Mouse (Mus musculus) forebrain, embryonic 11.5 days (tissue): ENCODE results near the gene Aip. TPM values are rescaled to one million over a fixed set of nuclear protein-coding genes. Genes with fewer than 3 reads are reported as not detected.

Experiments
- ATAC-seq: fragments of 200-750 bp; cut with Nextera tagmentation; replicated peaks from 2 replicates; pipeline ENCODE4 v1.8.0; 2017; ENCODE audit warnings: moderate TSS enrichment; ENCODE audit not compliant: low FRiP score
- DNase-seq: peaks from one replicate; pipeline ENCODE4 v3.0.0-alpha.2; 2017; ENCODE audit warnings: low spot score
- H3K27ac ChIP-seq: fragments of 300-500 bp; sonication (generic); 2 replicates; pipeline ENCODE4 v1.5.1; 2014; ENCODE audit warnings: low read depth, low read length
- H3K27me3 ChIP-seq: fragments of 300-500 bp; sonication (generic); 2 replicates; pipeline ENCODE4 v1.6.1; 2014; ENCODE audit warnings: mild to moderate bottlenecking, low read length, mixed read lengths; ENCODE audit not compliant: control insufficient read depth, insufficient read depth
- H3K36me3 ChIP-seq: fragments of 300-500 bp; sonication (generic); 2 replicates; pipeline ENCODE4 v1.6.1; 2014; ENCODE audit warnings: mild to moderate bottlenecking, low read length, moderate library complexity, mixed read lengths; ENCODE audit not compliant: control insufficient read depth, insufficient read depth
- H3K4me1 ChIP-seq: fragments of 300-500 bp; sonication (generic); replicated peaks from 2 replicates; pipeline ENCODE4 v1.6.1; 2014; ENCODE audit warnings: low read length, mixed read lengths; ENCODE audit not compliant: control insufficient read depth, insufficient read depth
- H3K4me2 ChIP-seq: fragments of 300-500 bp; sonication (generic); 2 replicates; pipeline ENCODE4 v1.6.1; 2014; ENCODE audit warnings: low read depth, mild to moderate bottlenecking, low read length, moderate library complexity, mixed read lengths; ENCODE audit not compliant: severe bottlenecking
- H3K4me3 ChIP-seq: fragments of 300-500 bp; sonication (generic); 2 replicates; pipeline ENCODE4 v1.5.1; 2014; ENCODE audit warnings: low read depth, low read length
- H3K9ac ChIP-seq: fragments of 300-500 bp; sonication (generic); 2 replicates; pipeline ENCODE4 v1.6.1; 2014; ENCODE audit warnings: low read length
- H3K9me3 ChIP-seq: fragments of 300-500 bp; sonication (generic); 2 replicates; pipeline ENCODE4 v1.6.1; 2016; ENCODE audit warnings: low read length, mixed read lengths; ENCODE audit not compliant: control insufficient read depth
- WGBS: fragments of 180-500 bp; shearing (Covaris S2); extraction: QIAGEN DNeasy Blood & Tissue Kit; methylation state at CpG from one replicate; pipeline ENCODE4 v1.1.7; 2014; 5-methylcytosine and 5-hydroxymethylcytosine counted together
- polyA plus RNA-seq: library from polyadenylated mRNA; unstranded; fragments of >200 nt; fragmentation: Nextera tagmentation; extraction: Ambion mirVana; gene quantifications from 2 replicates; pipeline ENCODE4 v1.2.1, GENCODE M21; 2014

The Aip gene
- polyA plus RNA-seq, 1 experiment from 2014 or later: 52.3 TPM

DNA sequence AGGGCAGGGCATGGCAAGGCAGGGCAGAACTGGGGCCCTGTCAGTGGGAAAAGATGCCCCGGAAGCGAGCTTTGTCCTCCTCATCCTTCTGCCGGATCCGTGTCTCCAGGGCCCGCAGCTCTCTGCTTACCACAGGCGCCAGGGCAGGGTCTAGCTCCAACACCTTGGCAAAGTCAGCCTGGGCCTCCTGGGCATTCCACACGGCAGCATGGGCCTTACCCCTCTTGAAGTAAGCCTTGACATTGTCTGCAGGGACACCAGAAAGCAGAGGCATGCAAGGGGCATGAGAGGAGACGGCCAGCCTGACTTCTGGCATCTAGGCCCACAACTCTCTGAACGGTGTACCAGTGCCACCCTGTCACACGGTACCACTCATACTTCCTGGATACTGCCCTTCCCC, 11.1 kb downstream of the Aip start:
- Histone ChIP-seq H3K36me3 (no peaks in the 10 kb centered on the region; the same call in 1 of the 2 replicates), H3K4me1 (no peaks in the 10 kb centered on the region), H3K9me3 (no peaks in the 10 kb centered on the region), H3K4me3 (no peak overlapping the region), H3K27ac (no peak overlapping the region), H3K9ac (no peak overlapping the region), H3K27me3 (no peaks in the 10 kb centered on the region), H3K4me2 (no peak overlapping the region)
- ATAC-seq (no peak), DNase-seq (no peak)
- WGBS: 93% methylated on average over 10 of the region's 10 CpGs

GRCm38 (mm10) chr19:4113806-4114230, 11.8 kb downstream of the Aip start:
- H3K27me3 ChIP-seq: no peaks in the 10 kb centered on the region
- no peak overlapping the region for H3K4me3 ChIP-seq
- H3K9ac ChIP-seq: no peak overlapping the region
- WGBS: 86% methylated on average over 5 of the region's 5 CpGs
- no peaks in the 10 kb centered on the region for H3K4me1 ChIP-seq
- H3K27ac ChIP-seq: no peak overlapping the region
- DNase-seq (no peak), ATAC-seq (no peak)
- H3K4me2 ChIP-seq: no peak overlapping the region
- H3K9me3 ChIP-seq: no peaks in the 10 kb centered on the region
- no peaks in the 10 kb centered on the region; the same call in 1 of the 2 replicates for H3K36me3 ChIP-seq

GRCm38 (mm10) chr19:4113186-4113805, 12.4 kb downstream of the Aip start:
- Histone ChIP-seq H3K9ac (no peak overlapping the region), H3K27ac (no peak overlapping the region), H3K9me3 (no peaks in the 10 kb centered on the region), H3K27me3 (no peaks in the 10 kb centered on the region), H3K36me3 (no peaks in the 10 kb centered on the region; the same call in 1 of the 2 replicates), H3K4me2 (no peak overlapping the region), H3K4me3 (no peak overlapping the region), H3K4me1 (no peaks in the 10 kb centered on the region)
- no peak for DNase-seq
- WGBS: 87% methylated on average over 13 of the region's 13 CpGs
- ATAC-seq: no peak

DNA sequence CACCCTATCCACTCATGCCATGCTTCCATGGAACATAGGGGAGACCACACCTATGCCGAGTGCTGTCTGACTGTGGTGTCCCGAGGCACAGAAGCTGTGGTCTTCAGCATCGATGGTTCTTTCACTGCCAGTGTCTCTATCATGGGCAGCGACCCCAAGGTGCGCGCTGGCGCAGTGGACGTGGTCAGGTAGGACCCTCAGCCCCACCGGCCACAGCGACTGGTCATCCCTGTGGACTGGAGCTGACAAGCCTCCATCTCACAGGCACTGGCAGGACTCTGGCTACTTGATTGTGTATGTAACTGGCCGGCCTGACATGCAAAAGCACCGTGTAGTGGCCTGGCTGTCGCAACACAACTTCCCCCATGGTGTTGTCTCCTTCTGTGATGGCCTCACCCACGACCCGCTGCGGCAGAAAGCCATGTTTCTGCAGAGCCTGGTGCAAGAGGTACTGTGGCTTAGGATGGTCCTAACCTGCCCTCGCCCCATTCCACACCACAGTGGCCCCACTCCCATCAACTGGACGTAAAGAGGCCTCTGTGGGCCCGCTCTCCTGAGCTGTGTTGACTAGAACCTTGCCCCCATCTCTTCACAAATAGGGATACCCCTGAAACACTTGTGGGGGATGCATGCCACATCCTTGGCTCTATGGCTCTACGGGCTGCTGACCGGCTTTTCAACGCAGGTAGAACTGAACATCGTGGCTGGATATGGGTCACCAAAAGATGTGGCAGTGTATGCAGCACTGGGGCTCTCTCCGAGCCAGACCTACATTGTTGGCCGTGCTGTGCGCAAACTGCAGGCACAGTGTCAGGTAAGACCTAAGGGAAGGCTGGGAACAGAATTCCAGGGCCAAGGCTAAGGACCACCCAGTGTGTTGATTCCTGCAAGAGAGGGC, 13.3 kb downstream of the Aip start:
- Histone ChIP-seq H3K27ac (no peak overlapping the region), H3K4me3 (no peak overlapping the region), H3K4me2 (no peak overlapping the region), H3K9me3 (no peaks in the 10 kb centered on the region), H3K36me3 (no peaks in the 10 kb centered on the region; the same call in 1 of the 2 replicates), H3K9ac (no peak overlapping the region), H3K27me3 (no peaks in the 10 kb centered on the region), H3K4me1 (no peaks in the 10 kb centered on the region)
- no peak for DNase-seq
- no peak for ATAC-seq
- 91% methylated on average over 26 of the region's 26 CpGs for WGBS

- Histone ChIP-seq H3K9ac (no peak overlapping the region), H3K4me1 (no peaks in the 10 kb centered on the region), H3K27me3 (no peaks in the 10 kb centered on the region), H3K9me3 (no peaks in the 10 kb centered on the region), H3K4me2 (no peak overlapping the region), H3K4me3 (no peak overlapping the region), H3K36me3 (no peaks in the 10 kb centered on the region), H3K27ac (no peak overlapping the region)
- WGBS: 91% methylated on average over 9 of the region's 9 CpGs
- no peak for DNase-seq
- no peak for ATAC-seq
These were observed 17.1 kb downstream of the Aip start for GRCm38 (mm10) chr19:4108535-4108934.

DNA sequence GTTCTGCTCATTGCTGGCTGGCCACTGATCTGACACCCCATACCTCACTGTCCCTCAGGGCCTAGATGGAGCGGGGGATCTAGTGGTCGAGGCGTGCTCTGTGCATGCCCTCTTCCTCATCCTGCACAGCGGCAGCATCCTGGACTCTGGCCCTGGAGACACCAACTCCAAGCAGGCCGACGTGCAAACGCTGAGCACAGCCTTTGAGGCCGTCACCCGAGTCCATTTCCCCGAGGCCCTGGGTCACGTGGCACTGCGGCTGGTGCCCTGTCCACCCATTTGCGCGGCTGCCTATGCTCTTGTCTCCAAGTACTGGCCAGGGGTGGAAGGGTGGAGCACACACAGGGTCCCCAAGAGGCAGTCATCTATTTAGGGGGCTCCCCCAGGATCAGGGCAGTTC, 19.0 kb downstream of the Aip start:
- no peak overlapping the region for H3K4me3 ChIP-seq
- no peaks in the 10 kb centered on the region for H3K9me3 ChIP-seq
- DNase-seq: no peak
- no peaks in the 10 kb centered on the region for H3K36me3 ChIP-seq
- no peak for ATAC-seq
- no peak overlapping the region for H3K4me2 ChIP-seq
- no peak overlapping the region for H3K27ac ChIP-seq
- 92% methylated on average over 14 of the region's 14 CpGs for WGBS
- no peaks in the 10 kb centered on the region; the same call in 1 of the 2 replicates for H3K4me1 ChIP-seq
- 0 out of 2 replicates have a peak, but pooled peaks cover 2% of the 10 kb centered on the region for H3K27me3 ChIP-seq
- no peak overlapping the region for H3K9ac ChIP-seq

GRCm38 (mm10) chr19:4104675-4105194, 20.9 kb downstream of the Aip start:
- no peak overlapping the region for H3K27ac ChIP-seq
- ATAC-seq (no peak), DNase-seq (no peak)
- H3K9ac ChIP-seq: no peak overlapping the region
- peaks cover 9% of the 10 kb centered on the region; the same call in 1 of the 2 replicates for H3K27me3 ChIP-seq
- no peak overlapping the region for H3K4me2 ChIP-seq
- H3K36me3 ChIP-seq: no peaks in the 10 kb centered on the region
- no peak overlapping the region for H3K4me3 ChIP-seq
- peaks cover 17% of the 10 kb centered on the region for H3K4me1 ChIP-seq
- H3K9me3 ChIP-seq: no peaks in the 10 kb centered on the region
- 93% methylated on average over 16 of the region's 16 CpGs for WGBS

DNA sequence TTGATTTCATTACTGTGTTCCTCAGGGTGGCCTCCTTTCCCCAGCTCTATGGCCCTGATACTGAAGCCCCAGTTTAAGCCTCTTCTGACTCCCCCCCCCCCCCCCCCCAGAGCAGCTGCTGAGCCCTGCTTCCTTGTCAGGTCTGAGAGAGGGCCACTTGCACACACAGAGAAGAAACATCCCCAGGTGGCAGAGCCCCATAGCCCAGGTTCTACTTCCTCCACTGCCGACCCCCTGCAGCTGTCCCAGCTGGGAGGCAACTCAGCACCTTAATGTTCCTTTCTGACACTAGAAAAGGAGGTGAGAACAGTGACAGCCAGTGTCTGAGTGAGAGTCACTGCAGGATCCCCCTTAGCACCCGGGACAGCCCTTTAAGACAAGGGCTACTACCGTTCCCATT, 21.9 kb downstream of the Aip start:
- ATAC-seq: no peak
- H3K4me3 ChIP-seq: no peak overlapping the region
- peaks cover 18% of the 10 kb centered on the region for H3K4me1 ChIP-seq
- peaks cover 9% of the 10 kb centered on the region; the same call in 1 of the 2 replicates for H3K27me3 ChIP-seq
- DNase-seq: no peak
- no peaks in the 10 kb centered on the region for H3K36me3 ChIP-seq
- H3K27ac ChIP-seq: no peak overlapping the region
- H3K9ac ChIP-seq: no peak overlapping the region
- 81% methylated on average over 3 of the region's 3 CpGs for WGBS
- no peak overlapping the region for H3K4me2 ChIP-seq
- H3K9me3 ChIP-seq: no peaks in the 10 kb centered on the region
